Mouse (Mus musculus): ENCODE data around the gene Hoxb13.

DNA sequence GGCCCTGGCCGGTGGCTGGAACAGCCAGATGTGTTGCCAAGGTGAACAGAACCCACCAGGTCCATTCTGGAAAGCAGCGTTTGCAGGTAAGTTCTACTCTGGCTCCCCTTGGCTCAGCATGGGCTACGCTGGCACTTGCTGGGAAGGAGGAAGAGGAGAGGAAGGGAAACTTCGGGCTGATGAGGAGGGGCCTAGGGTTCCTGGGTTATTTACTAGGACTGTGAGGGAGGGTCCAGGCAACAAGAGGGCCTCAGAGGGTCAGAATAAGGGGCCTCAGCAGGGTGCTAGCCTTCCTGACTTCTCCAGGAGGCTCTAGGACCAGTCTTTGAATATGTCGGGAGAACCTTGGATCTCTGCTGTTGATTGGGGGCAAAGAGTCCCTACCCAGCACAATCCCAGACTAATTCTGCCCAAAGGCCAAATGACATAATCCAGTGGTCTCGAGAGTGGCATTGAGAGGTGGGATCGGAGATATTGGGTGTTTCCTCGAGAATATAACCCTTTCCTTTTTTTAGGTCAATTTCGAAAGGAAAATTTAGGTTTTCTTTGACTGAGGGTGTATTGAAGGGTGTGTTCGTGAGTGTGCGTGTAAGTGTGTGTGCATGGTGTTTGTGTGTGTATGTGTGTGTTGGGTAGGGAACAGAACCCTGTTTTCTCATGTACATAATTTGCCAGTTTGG lies 985 bp downstream of the Hoxb13 start:
- TF ChIP-seq CTCF (IDR thresholded peaks at IDR 0.05; ENCODE audit: control insufficient read depth, insufficient read depth, low read length), result no peak
- no peak for TF ChIP-seq POLR2A (IDR thresholded peaks at IDR 0.05; ENCODE audit: borderline replicate concordance, control insufficient read depth, low read depth, low read length)
